Mouse (Mus musculus) limb, embryonic 11.5 days (tissue): ENCODE measurements around the gene Nol7. TPM values are rescaled to one million over a fixed set of nuclear protein-coding genes. Genes with fewer than 3 reads are reported as not detected.

Experiments
- ATAC-seq: fragments of 200-750 bp; cut with Nextera tagmentation; 2 replicates; pipeline ENCODE4 v1.8.0; 2017; ENCODE audit warnings: low read depth; ENCODE audit not compliant: insufficient number of reproducible peaks, low FRiP score, low TSS enrichment
- DNase-seq: peaks from one replicate; pipeline ENCODE4 v3.0.0-alpha.2; 2015; ENCODE audit warnings: low spot score
- H3K27ac ChIP-seq: fragments of 300-500 bp; sonication (generic); replicated peaks from 2 replicates; pipeline ENCODE4 v1.5.1; 2014; ENCODE audit warnings: low read depth, mild to moderate bottlenecking, low read length
- H3K27me3 ChIP-seq: fragments of 300-500 bp; sonication (generic); 2 replicates; pipeline ENCODE4 v1.6.1; 2014; ENCODE audit warnings: mild to moderate bottlenecking, low read length, mixed read lengths; ENCODE audit not compliant: control insufficient read depth, insufficient read depth
- H3K36me3 ChIP-seq: fragments of 300-500 bp; sonication (generic); 2 replicates; pipeline ENCODE4 v1.6.1; 2014; ENCODE audit warnings: mild to moderate bottlenecking, low read length, moderate library complexity, mixed read lengths; ENCODE audit not compliant: control insufficient read depth, insufficient read depth
- H3K4me1 ChIP-seq: fragments of 300-500 bp; sonication (generic); 2 replicates; pipeline ENCODE4 v1.6.1; 2014; ENCODE audit warnings: low read length, mixed read lengths; ENCODE audit not compliant: control insufficient read depth, insufficient read depth
- H3K4me2 ChIP-seq: fragments of 300-500 bp; sonication (generic); 2 replicates; pipeline ENCODE4 v1.6.1; 2014; ENCODE audit warnings: low read depth, mild to moderate bottlenecking, moderate library complexity; ENCODE audit not compliant: severe bottlenecking
- H3K4me3 ChIP-seq: fragments of 300-500 bp; sonication (generic); 2 replicates; pipeline ENCODE4 v1.5.1; 2014; ENCODE audit warnings: low read depth, low read length
- H3K9ac ChIP-seq: fragments of 300-500 bp; sonication (generic); 2 replicates; pipeline ENCODE4 v1.6.1; 2014; ENCODE audit warnings: mild to moderate bottlenecking, low read length
- H3K9me3 ChIP-seq: fragments of 300-500 bp; sonication (generic); 2 replicates; pipeline ENCODE4 v1.6.1; 2016; ENCODE audit warnings: low read length; ENCODE audit not compliant: control insufficient read depth
- WGBS: fragments of 180-500 bp; shearing (Covaris S2); extraction: QIAGEN DNeasy Blood & Tissue Kit; methylation state at CpG from one replicate; pipeline ENCODE4 v1.1.7; 2014; 5-methylcytosine and 5-hydroxymethylcytosine counted together
- polyA plus RNA-seq: library from polyadenylated mRNA; unstranded; fragments of >200 nt; fragmentation: Nextera tagmentation; extraction: Ambion mirVana; gene quantifications from 2 replicates; pipeline ENCODE4 v1.2.1, GENCODE M21; 2014

Gene Nol7
- polyA plus RNA-seq: 161 and 171 TPM in 2 replicates

DNA sequence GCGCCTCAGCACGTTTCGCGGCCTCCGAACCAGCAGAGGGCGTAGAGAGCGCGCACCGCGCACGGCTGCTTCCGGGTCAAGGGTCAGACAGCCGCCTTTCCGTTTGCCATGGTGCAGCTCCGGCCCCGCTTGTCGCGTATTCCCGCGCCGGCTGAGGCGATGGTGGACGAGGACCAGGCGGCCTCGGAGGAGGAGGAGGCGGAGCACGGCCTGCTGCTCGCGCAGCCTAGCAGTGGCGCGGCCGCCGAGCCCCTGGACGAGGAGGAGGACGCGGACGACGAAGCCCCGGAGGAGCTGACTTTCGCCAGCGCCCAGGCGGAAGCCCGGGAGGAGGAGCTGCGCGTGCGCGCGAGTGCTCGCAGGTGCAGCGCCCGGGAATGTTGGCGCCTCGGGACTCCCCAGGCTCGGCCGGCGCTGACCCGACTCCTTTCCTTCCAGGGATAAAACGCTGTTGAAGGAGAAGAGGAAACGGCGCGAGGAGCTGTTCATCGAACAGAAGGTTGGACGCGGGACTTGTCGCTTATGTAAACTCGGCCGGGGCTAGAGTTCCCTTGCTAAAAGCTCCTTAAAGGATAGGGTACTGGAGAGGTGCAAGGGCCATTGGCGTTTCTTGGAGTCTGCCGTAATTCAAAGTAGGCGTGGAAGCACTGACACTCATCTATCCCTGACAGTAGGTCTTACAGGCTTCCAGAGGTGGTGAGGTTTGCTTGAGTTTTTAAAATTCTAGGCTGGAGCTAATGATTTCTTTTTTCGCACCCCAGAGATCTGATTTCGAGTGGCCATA lies at the start of gene Nol7:
Gene Nol7 (plus strand): TSS at position 94 of the 784 bp plus-strand sequence.
- 1% methylated on average over 70 of the region's 72 CpGs for WGBS
- peak within 1 kb of the TSS; percentile 90 for H3K27ac ChIP-seq
- peak within 1 kb of the TSS; percentile 86 for H3K4me3 ChIP-seq
- DNase-seq (peak; percentile 97), ATAC-seq (peak; percentile 87)
- no peaks in the 10 kb centered on the region for H3K27me3 ChIP-seq
- peak within 1 kb of the TSS; percentile 93 for H3K9ac ChIP-seq
- 0 out of 2 replicates have a peak, but pooled peaks cover 4% of the 10 kb centered on the region for H3K4me1 ChIP-seq
- H3K9me3 ChIP-seq: no peaks in the 10 kb centered on the region
- H3K4me2 ChIP-seq: peak within 1 kb of the TSS; percentile 67
- H3K36me3 ChIP-seq: peaks cover 4% of the 10 kb centered on the region; the same call in 1 of the 2 replicates

DNA sequence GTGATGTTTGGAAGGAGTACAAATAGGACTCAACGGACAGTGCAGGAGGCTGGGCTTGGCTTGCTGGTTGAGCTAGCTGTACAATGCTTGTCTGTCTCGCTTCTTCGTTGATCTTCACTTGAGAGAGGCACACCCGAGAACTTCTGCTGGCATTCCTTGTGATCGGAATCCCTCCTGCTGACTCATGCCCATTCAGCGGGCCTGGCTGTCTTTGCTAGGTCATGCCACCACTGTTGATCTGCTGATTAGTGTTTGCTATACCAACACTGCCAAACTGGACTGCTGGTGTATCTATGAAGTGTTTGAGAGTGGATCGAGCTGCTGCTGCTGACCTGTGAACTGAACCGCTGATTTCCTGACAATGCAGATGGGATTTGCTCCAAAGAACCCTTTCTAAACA lies 48.8 kb upstream of the Nol7 start:
- Histone ChIP-seq H3K4me2 (no peak overlapping the region), H3K27ac (no peak overlapping the region), H3K9ac (no peak overlapping the region), H3K36me3 (no peaks in the 10 kb centered on the region), H3K9me3 (no peaks in the 10 kb centered on the region), H3K4me3 (no peak overlapping the region), H3K4me1 (no peaks in the 10 kb centered on the region), H3K27me3 (no peaks in the 10 kb centered on the region)
- no peak for ATAC-seq
- WGBS: 93% methylated on average over 8 of the region's 8 CpGs
- DNase-seq: no peak

DNA sequence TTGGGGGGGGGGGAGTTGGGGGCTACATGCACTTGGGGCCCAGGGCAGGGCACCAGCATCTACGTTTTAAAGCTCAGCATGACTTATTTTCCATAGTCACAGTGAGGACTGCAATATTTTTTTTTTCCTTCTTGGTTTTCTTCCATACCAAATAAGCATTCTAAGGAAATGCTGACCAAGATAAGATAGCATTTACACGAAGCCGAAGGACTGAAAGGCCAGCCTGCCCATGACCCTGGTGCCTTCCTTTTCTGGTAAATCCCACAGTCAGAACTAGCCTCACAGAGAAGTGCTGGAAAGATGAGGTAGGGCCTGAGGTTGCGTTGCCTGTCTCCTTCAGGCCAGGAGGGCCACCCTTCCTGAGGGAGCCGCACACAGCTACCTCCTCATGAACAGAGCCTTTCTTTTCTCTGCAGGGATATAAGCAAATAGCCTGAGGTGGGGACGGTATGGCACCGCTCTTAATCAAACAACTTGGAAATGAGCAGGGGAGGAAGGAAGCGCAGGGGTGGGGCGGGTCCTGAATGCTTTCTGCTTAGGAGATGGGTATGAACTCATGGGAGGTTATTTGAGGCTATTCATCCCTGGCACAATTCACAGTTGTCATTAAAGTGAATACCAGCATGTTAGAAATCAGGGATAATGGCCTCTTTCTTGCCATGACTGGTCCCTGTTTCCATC lies 47.6 kb upstream of the Nol7 start:
- WGBS: 87% methylated on average over 9 of the region's 9 CpGs
- peaks cover 3% of the 10 kb centered on the region; the same call in 1 of the 2 replicates for H3K4me1 ChIP-seq
- H3K27ac ChIP-seq: no peak overlapping the region
- no peaks in the 10 kb centered on the region for H3K9me3 ChIP-seq
- no peak overlapping the region for H3K4me2 ChIP-seq
- H3K4me3 ChIP-seq: no peak overlapping the region
- no peak for DNase-seq
- H3K36me3 ChIP-seq: no peaks in the 10 kb centered on the region
- H3K27me3 ChIP-seq: no peaks in the 10 kb centered on the region
- no peak for ATAC-seq
- no peak overlapping the region for H3K9ac ChIP-seq

DNA sequence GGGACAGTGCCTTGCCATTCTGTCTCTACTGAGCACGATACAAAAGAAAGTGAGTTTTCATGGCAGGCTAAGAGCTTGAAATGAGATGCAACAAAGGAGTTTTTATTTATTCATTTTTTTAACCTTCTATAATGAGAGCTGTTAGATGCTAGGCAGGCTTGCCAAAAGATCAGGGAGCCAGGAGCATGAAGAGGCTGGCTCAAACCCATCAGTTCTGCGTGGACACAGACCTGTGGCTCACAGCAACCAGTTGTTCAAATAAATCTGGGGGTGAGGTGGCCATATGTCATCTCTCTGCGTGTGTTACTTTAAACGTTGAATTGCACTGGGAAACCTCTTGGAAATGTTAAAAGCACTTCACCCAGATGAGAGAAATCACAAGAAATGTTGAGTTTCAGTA lies 44.8 kb upstream of the Nol7 start:
- no peak overlapping the region for H3K4me2 ChIP-seq
- no peak overlapping the region for H3K9ac ChIP-seq
- no peaks in the 10 kb centered on the region for H3K27me3 ChIP-seq
- no peak overlapping the region for H3K27ac ChIP-seq
- peaks cover 3% of the 10 kb centered on the region; the same call in 1 of the 2 replicates for H3K4me1 ChIP-seq
- no peaks in the 10 kb centered on the region for H3K9me3 ChIP-seq
- DNase-seq (no peak), ATAC-seq (no peak)
- 87% methylated on average over 4 of the region's 4 CpGs for WGBS
- H3K4me3 ChIP-seq: no peak overlapping the region
- H3K36me3 ChIP-seq: no peaks in the 10 kb centered on the region

DNA sequence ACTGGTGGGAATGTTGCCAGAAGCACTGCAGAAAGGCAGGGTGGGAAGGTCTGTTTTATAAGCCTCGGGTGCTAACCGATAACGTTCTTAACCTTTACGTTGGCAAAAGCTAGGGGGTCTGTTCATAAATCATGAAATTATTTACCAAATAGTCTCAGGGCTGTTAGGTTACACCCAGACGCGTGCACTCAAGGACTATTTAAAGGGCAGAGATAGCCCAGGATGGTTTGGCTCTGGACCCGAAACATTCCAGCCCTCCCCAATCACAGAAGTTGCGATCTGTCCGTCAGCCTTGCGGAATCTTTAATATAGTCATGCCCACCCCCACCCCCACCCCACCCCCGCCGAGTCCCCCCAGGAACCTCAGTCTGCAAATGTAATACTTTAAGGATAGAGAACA lies 43.8 kb upstream of the Nol7 start:
- WGBS: 76% methylated on average over 12 of the region's 12 CpGs
- Histone ChIP-seq H3K9ac (no peak overlapping the region), H3K9me3 (no peaks in the 10 kb centered on the region), H3K36me3 (no peaks in the 10 kb centered on the region), H3K4me2 (no peak overlapping the region), H3K27ac (no peak overlapping the region), H3K4me3 (no peak overlapping the region), H3K4me1 (peaks cover 3% of the 10 kb centered on the region; the same call in 1 of the 2 replicates), H3K27me3 (no peaks in the 10 kb centered on the region)
- ATAC-seq (no peak), DNase-seq (no peak)

DNA sequence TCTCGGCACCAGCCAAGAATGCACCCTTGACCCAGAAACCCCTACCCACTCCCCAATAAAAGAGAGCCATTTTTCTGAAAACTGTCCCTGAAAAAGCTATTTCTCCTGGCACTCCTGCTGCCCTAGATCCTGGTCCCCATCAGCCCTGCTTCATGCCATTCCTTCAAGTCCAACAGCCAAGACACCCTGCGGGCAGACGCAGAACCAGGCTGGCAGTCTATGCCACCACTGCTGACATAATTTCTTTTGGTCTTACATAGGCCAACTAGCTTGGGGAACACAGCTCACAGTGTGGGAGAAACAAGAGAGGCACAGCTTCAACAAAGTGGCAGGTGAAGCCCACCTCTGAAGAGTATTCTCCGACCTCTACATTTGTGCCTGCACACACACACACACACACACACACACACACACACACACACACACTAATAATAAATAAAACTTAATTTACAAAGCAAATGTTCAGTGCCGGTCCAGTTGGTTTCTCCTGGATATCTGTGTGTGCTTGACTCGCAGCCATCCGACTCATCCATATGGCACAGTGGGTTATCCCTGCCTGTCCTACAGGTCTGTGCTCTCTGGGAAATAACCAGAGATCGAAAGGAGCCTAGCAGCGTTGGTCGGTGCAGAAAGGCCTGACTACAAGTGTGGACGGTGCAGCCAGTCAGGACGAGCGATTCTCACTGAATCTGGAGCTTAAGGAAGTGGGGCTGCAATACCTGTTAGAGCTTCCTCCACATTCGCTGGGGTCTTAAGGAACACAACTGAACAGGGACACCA lies 41.7 kb upstream of the Nol7 start:
- no peak overlapping the region for H3K27ac ChIP-seq
- no peak for DNase-seq
- no peak overlapping the region for H3K4me3 ChIP-seq
- H3K4me2 ChIP-seq: no peak overlapping the region
- H3K4me1 ChIP-seq: peaks cover 3% of the 10 kb centered on the region; the same call in 1 of the 2 replicates
- H3K9me3 ChIP-seq: no peaks in the 10 kb centered on the region
- ATAC-seq: no peak
- no peak overlapping the region for H3K9ac ChIP-seq
- H3K36me3 ChIP-seq: no peaks in the 10 kb centered on the region
- H3K27me3 ChIP-seq: no peaks in the 10 kb centered on the region
- WGBS: 86% methylated on average over 14 of the region's 14 CpGs

DNA sequence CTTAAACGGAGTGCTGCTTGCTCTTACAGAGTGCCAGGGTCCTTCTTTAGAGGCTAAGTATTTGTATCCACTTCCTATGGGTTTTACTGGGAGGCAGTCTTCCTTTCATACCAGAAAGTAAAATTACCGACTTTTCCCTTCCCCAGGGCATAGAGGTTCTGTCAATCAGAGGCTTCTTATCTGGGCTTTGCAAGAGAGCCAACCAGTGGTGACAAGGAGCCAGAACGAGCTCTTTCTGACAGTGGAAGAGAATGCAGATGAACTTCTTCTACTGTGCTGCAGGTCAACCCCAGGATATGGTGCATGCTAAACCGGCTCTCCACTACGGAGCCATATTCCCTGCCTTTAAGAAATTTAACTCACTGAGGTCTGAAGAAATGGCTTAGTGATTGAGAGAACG lies 37.7 kb upstream of the Nol7 start:
- WGBS: 73% methylated on average over 6 of the region's 6 CpGs
- no peaks in the 10 kb centered on the region for H3K4me1 ChIP-seq
- H3K9me3 ChIP-seq: no peaks in the 10 kb centered on the region
- no peak overlapping the region for H3K4me2 ChIP-seq
- no peaks in the 10 kb centered on the region for H3K36me3 ChIP-seq
- ATAC-seq (no peak), DNase-seq (no peak)
- H3K4me3 ChIP-seq: no peak overlapping the region
- no peaks in the 10 kb centered on the region for H3K27me3 ChIP-seq
- H3K9ac ChIP-seq: no peak overlapping the region
- no peak overlapping the region for H3K27ac ChIP-seq

DNA sequence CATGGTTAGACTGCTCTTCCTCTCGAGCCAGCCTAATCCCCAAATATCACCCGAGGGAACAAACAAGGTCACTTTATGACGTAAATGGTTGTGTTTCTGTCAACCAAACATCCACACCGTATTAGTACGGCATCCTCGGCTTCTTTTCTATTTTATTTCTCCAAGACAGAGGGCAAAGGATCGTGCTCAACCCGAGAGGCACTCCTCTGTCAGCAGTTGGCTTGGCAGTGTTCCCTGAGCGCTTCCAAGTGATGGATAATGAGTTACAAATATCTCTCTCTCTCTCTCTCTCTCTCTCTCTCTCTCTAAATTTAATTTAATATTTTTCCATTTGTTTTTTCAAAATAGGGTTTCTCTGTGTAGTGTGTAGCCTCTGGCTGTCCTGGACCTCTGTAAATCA lies 35.8 kb upstream of the Nol7 start:
- no peak overlapping the region for H3K9ac ChIP-seq
- no peak overlapping the region for H3K4me3 ChIP-seq
- H3K27me3 ChIP-seq: no peaks in the 10 kb centered on the region
- WGBS: 83% methylated on average over 9 of the region's 9 CpGs
- no peaks in the 10 kb centered on the region for H3K9me3 ChIP-seq
- H3K4me1 ChIP-seq: no peaks in the 10 kb centered on the region
- H3K36me3 ChIP-seq: no peaks in the 10 kb centered on the region
- H3K4me2 ChIP-seq: no peak overlapping the region
- DNase-seq (no peak), ATAC-seq (no peak)
- H3K27ac ChIP-seq: no peak overlapping the region
